Mouse (Mus musculus): ENCODE results near the gene Zfp609. TPM values are rescaled to one million over a fixed set of nuclear protein-coding genes. Genes with fewer than 3 reads are reported as not detected.

Zfp609 gene
- polyA plus RNA-seq, 1 experiment: 6.1 TPM

DNA sequence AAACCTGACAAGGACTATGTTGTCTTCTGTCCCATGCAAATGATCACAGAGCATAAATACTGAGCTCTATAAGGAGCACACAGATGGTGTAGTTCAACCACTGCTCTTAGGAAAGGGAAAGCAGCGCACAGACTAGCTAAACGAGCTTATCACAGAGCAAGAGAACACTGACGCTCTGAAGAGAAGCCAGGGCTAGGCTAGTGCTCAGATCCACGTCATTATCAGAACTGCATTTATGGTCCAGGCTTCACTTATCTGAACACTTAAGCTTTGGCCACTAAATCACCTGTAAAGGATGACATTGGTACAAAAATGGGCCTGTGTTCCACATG is 102.1 kb downstream of the Zfp609 start:
- no peak overlapping the region for H3K27ac ChIP-seq (ENCODE audit: insufficient read depth, low read depth, low read length)
- WGBS: 27% methylated on average over 4 of the region's 4 CpGs

GRCm38 (mm10) chr9:65724471-65725290 is 102.7 kb downstream of the Zfp609 start:
- no peaks in the 10 kb centered on the region for H3K27me3 ChIP-seq (ENCODE audit: control insufficient read depth, insufficient read depth, low read length)
- no peaks in the 10 kb centered on the region for H3K4me1 ChIP-seq (ENCODE audit: control insufficient read depth, insufficient read depth, insufficient read length, low read length)
- peaks cover 3% of the 10 kb centered on the region for H3K36me3 ChIP-seq (ENCODE audit: control insufficient read depth, insufficient read depth, low read length)
- H3K27ac ChIP-seq (ENCODE audit: insufficient read depth, low read depth, low read length): no peak overlapping the region
- WGBS: 71% methylated on average over 8 of the region's 8 CpGs
- no peak overlapping the region for H3K4me3 ChIP-seq (ENCODE audit: low read depth, low read length)
- TF ChIP-seq CTCF (IDR thresholded peaks at IDR 0.05; ENCODE audit: extremely low read depth, insufficient read length, insufficient replicate concordance, low read depth, low read length) (no peak), POLR2A (IDR thresholded peaks at IDR 0.05; ENCODE audit: low read depth, low read length) (no peak)

More for the DNA sequence above, 102.1 kb downstream of the Zfp609 start:
- TF ChIP-seq CTCF (IDR thresholded peaks at IDR 0.05; ENCODE audit: extremely low read depth, insufficient read length, insufficient replicate concordance, low read depth, low read length): no peak
- no peak for TF ChIP-seq POLR2A (IDR thresholded peaks at IDR 0.05; ENCODE audit: low read depth, low read length)
- H3K27me3 ChIP-seq (ENCODE audit: control insufficient read depth, insufficient read depth, low read length): no peaks in the 10 kb centered on the region
- no peak overlapping the region for H3K4me3 ChIP-seq (ENCODE audit: low read depth, low read length)
- H3K4me1 ChIP-seq (ENCODE audit: control insufficient read depth, insufficient read depth, insufficient read length, low read length): no peaks in the 10 kb centered on the region
- H3K36me3 ChIP-seq (ENCODE audit: control insufficient read depth, insufficient read depth, low read length): peaks cover 7% of the 10 kb centered on the region

- TF ChIP-seq CTCF (IDR thresholded peaks at IDR 0.05; ENCODE audit: extremely low read depth, insufficient read length, insufficient replicate concordance, low read depth, low read length): no peak
- TF ChIP-seq POLR2A (IDR thresholded peaks at IDR 0.05; ENCODE audit: low read depth, low read length): no peak
- Histone ChIP-seq H3K4me3 (ENCODE audit: low read depth, low read length) (no peak overlapping the region), H3K36me3 (ENCODE audit: control insufficient read depth, insufficient read depth, low read length) (no peaks in the 10 kb centered on the region), H3K4me1 (ENCODE audit: control insufficient read depth, insufficient read depth, insufficient read length, low read length) (no peaks in the 10 kb centered on the region), H3K27me3 (ENCODE audit: control insufficient read depth, insufficient read depth, low read length) (no peaks in the 10 kb centered on the region), H3K27ac (ENCODE audit: insufficient read depth, low read depth, low read length) (no peak overlapping the region)
- WGBS: 56% methylated on average over 10 of the region's 10 CpGs
Measured at GRCm38 (mm10) chr9:65721161-65721566, 106.2 kb downstream of the Zfp609 start.

- Histone ChIP-seq H3K27me3 (ENCODE audit: control insufficient read depth, insufficient read depth, low read length) (no peaks in the 10 kb centered on the region), H3K27ac (ENCODE audit: insufficient read depth, low read depth, low read length) (no peak overlapping the region)
- 86% methylated on average over 5 of the region's 5 CpGs for WGBS
Measured at GRCm38 (mm10) chr9:65718195-65718594, 109.2 kb downstream of the Zfp609 start.

DNA sequence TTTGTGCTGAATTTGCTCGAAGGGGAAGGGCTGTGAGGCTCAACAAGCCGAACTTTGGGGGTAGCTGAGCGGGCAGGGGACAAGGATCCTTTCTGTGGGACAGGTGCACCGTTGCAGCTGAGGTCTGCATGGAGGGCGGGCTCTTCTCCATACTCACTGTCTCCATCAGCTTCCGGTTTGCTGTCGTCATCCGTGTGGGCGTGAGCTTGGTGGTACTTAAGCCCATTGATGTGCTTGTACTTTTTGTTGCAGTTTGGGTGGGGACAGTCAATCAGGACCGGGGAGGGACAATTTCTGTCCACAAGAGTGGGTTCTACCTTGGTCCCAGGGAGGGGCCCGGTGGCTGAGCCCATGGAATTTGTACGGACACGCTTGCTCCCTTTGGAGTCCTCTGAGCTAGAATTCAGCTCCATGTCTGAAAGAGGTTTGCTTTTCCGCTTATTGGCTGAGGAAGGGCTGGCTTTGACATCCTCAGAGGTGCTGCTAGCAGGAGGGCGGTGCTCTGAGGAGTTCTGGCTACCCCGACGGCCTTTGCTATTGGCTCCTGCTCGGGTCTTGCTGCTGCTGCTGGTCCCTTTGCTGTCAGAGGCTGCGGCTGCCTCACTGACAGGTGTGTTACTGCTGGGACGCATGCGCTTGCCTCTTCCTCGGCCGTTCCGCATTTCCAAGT is 123.3 kb downstream of the Zfp609 start:
- no peaks in the 10 kb centered on the region for H3K27me3 ChIP-seq (ENCODE audit: control insufficient read depth, insufficient read depth, low read length)
- H3K27ac ChIP-seq (ENCODE audit: insufficient read depth, low read depth, low read length): no peak overlapping the region
- 93% methylated on average over 24 of the region's 24 CpGs for WGBS
- peaks cover 34% of the 10 kb centered on the region for H3K36me3 ChIP-seq (ENCODE audit: control insufficient read depth, insufficient read depth, low read length)
- TF ChIP-seq CTCF (IDR thresholded peaks at IDR 0.05; ENCODE audit: extremely low read depth, insufficient read length, insufficient replicate concordance, low read depth, low read length) (no peak), POLR2A (IDR thresholded peaks at IDR 0.05; ENCODE audit: low read depth, low read length) (no peak)
- H3K4me3 ChIP-seq (ENCODE audit: low read depth, low read length): no peak overlapping the region
- no peaks in the 10 kb centered on the region for H3K4me1 ChIP-seq (ENCODE audit: control insufficient read depth, insufficient read depth, insufficient read length, low read length)

More at GRCm38 (mm10) chr9:65718195-65718594, 109.2 kb downstream of the Zfp609 start:
- H3K36me3 ChIP-seq (ENCODE audit: control insufficient read depth, insufficient read depth, low read length): no peaks in the 10 kb centered on the region
- no peak for TF ChIP-seq CTCF (IDR thresholded peaks at IDR 0.05; ENCODE audit: extremely low read depth, insufficient read length, insufficient replicate concordance, low read depth, low read length)
- TF ChIP-seq POLR2A (IDR thresholded peaks at IDR 0.05; ENCODE audit: low read depth, low read length): no peak
- H3K4me3 ChIP-seq (ENCODE audit: low read depth, low read length): no peak overlapping the region
- no peaks in the 10 kb centered on the region for H3K4me1 ChIP-seq (ENCODE audit: control insufficient read depth, insufficient read depth, insufficient read length, low read length)

DNA sequence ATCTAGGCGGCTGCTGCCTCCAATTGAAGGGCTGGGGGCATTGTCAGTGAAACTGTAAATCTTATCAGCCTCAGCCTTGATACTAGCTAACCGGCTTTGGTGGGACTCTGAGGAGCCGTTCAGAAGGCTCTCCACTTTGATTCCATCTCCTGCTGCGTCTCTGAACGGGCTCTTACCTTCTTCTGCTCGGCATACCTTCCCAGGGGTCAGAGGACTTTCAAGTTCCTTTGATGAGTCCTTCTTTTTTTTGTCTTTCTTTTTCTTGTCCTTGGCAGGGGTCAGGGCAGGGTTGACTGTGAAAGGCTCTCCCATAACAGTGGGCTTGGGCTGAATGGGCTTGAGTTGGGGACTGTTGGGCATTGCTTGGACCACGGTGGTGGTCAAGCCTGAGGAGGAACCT is 124.1 kb downstream of the Zfp609 start:
- H3K4me1 ChIP-seq (ENCODE audit: control insufficient read depth, insufficient read depth, insufficient read length, low read length): no peaks in the 10 kb centered on the region
- H3K36me3 ChIP-seq (ENCODE audit: control insufficient read depth, insufficient read depth, low read length): peaks cover 38% of the 10 kb centered on the region
- 93% methylated on average over 7 of the region's 7 CpGs for WGBS
- H3K27me3 ChIP-seq (ENCODE audit: control insufficient read depth, insufficient read depth, low read length): no peaks in the 10 kb centered on the region
- no peak overlapping the region for H3K27ac ChIP-seq (ENCODE audit: insufficient read depth, low read depth, low read length)
- H3K4me3 ChIP-seq (ENCODE audit: low read depth, low read length): no peak overlapping the region
- no peak for TF ChIP-seq POLR2A (IDR thresholded peaks at IDR 0.05; ENCODE audit: low read depth, low read length)
- no peak for TF ChIP-seq CTCF (IDR thresholded peaks at IDR 0.05; ENCODE audit: extremely low read depth, insufficient read length, insufficient replicate concordance, low read depth, low read length)

GRCm38 (mm10) chr9:65702286-65702685 is 125.1 kb downstream of the Zfp609 start:
- WGBS: 94% methylated on average over 9 of the region's 9 CpGs
- no peak overlapping the region for H3K27ac ChIP-seq (ENCODE audit: insufficient read depth, low read depth, low read length)
- H3K4me1 ChIP-seq (ENCODE audit: control insufficient read depth, insufficient read depth, insufficient read length, low read length): no peaks in the 10 kb centered on the region
- no peaks in the 10 kb centered on the region for H3K27me3 ChIP-seq (ENCODE audit: control insufficient read depth, insufficient read depth, low read length)
- TF ChIP-seq CTCF (IDR thresholded peaks at IDR 0.05; ENCODE audit: extremely low read depth, insufficient read length, insufficient replicate concordance, low read depth, low read length): no peak
- no peak for TF ChIP-seq POLR2A (IDR thresholded peaks at IDR 0.05; ENCODE audit: low read depth, low read length)
- H3K4me3 ChIP-seq (ENCODE audit: low read depth, low read length): no peak overlapping the region
- H3K36me3 ChIP-seq (ENCODE audit: control insufficient read depth, insufficient read depth, low read length): peaks cover 41% of the 10 kb centered on the region
